Mouse (Mus musculus) frontal cortex, adult (tissue): ENCODE results near the gene Spg20.

ENCODE experiments used
- ATAC-seq: cut with Nextera tagmentation; 2 replicates; pipeline ENCODE4 v1.9.2; 2017; ENCODE audit warnings: mild to moderate bottlenecking, moderate library complexity, mixed read lengths; ENCODE audit not compliant: low TSS enrichment

Gene Spg20

GRCm38 (mm10) chr3:55097186-55097585 is 14.7 kb upstream of the Spg20 start:
- ATAC-seq = peak; percentile 39; the same call in 1 of the 2 replicates

DNA sequence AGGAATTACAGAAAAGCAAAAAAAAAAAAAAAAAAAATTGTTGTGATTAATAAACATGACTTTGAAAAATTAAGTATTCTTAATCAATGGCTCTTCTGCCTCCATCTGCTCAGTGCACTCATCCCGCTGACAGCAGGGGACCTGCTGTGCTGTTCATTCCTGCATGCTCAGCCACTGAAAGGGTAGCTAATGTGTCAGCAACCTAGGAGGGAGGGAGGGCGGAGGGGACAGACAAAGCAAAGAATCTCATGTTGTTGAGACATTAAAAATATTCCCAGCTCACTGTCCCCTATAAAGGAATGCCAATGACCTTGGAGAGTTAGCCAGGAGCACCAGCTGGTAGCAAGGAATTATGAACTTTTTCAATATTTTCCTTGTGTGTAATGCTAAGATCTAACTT is 13.9 kb upstream of the Spg20 start:
- no peak for ATAC-seq

DNA sequence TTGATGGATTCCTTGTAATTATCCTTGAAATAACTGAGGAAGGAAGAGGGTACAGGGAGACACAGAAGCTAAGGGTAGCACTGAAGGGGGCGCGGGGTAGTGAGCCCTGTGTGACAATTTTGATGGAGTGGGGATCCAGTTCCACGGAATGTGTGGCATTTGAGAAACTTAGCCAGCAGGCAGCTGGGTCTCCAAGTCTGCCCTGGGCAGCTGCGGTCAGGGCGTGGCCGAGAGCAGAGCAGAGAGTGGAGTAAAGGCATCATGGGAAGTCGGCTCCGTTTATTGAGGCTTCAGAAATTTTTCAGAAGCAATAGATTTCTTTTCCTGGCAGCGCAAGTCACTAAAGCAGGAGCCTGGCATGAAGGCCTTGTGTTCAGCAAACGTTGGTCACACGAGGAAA is 12.9 kb upstream of the Spg20 start:
- ATAC-seq = no peak

DNA sequence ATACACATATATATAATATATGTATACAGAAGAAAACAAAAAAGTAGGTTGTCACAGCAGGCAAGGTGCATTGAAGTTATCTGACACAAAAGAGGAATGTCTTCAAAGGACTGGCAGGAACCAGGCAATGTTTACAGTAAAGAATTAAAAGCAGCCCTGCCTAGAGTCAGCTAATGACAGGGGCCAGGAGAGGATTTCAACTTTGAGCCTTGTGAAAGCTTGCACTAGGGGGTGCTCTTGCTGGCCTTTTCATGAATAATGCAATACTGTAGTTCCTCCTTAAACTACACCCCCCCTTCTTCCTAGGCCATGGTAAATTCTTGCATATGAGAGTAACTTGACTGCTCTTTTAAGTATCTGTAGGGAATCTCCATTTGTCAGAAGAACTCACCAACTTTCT is 10.8 kb upstream of the Spg20 start:
- no peak for ATAC-seq

DNA sequence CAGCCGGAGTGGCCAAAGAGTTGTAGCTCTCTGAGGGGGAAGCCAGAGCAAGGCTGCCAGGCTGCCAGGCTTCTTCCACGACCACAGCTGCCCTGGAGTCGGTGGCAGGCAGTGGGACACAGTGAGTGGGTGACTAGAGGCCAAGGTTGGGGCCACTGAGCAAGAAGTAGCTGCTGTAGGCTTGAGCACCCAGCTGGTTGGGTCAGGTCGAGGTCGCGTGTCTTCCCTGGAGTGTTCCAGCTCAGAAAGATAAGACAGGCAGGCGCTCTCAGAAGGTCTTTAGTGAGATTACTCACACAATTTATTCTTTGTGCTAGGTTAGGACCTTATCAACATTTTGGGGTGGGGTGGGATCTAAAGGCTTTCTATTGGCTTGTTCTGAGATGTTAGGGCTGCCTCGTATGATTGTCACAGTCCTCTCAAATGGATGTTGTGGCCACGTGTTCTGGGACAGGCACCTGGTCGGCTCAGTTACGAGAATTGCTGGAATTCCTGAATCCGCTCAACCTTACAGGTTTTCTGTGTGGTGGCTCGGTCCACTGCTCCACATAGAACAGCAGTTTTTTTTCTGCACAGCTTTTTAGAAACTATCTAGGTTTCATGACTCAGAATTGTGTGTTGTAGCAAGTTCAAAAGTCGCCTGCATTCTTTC is 6.4 kb upstream of the Spg20 start:
- no peak for ATAC-seq

DNA sequence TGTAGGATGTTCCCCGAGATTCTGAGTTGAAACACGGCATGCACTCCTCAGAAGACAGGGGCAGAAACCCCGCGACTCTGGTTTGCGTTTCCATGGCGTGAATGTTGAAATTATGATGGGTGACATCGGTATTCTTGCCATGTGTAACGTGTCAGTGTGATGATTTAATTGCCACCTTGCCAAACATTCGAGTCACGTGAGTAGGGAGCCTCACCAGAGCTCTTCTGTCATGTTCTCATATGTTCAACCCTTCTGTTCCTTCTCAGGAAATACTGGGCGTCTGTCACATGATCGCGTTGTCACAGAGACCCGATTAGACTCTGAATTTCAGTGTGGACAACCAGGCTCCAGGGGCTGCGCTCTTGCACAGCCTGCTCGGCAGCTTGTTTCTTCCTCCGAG is 5.9 kb upstream of the Spg20 start:
- ATAC-seq = no peak

GRCm38 (mm10) chr3:55109097-55109496 is 2.8 kb upstream of the Spg20 start:
- no peak for ATAC-seq

DNA sequence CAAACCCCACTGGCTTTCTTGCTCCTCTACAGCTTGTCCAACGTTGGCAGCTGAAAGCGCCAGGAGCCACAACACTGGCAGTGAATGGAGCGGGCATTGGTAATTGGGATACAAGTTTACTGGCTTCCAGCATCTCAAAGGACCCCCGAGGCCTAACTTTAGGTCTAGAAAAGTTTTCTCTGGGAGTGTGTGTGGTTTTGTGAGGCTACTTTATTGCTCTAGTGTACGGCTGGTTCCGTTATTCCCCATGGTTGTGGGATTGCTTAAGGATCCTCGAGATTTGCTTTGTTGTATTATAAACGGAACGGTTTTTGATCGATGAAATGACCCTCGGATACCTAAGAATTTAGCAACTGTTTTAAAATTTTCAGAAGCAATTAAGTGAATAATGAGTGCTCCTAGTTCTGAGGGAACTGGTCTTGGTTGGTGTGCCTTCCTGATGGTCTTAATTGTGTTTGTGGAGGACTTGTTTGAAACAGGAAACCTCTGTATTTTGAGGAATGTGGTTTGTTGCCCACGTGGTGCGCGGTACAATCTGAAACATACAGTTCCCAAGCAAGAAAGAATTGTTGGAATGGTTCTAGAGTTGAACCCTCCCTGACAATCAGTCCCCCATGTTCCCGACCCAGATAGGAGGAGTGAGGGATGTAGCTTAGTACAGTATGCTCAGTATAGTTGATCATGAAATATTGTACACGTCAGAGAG is 955 bp downstream of the Spg20 start:
- peak; percentile 13; the same call in 1 of the 2 replicates for ATAC-seq

GRCm38 (mm10) chr3:55114313-55115065 is 2.6 kb downstream of the Spg20 start:
- no peak for ATAC-seq

GRCm38 (mm10) chr3:55115071-55115470 is 3.2 kb downstream of the Spg20 start:
- no peak for ATAC-seq

GRCm38 (mm10) chr3:55115989-55116388 is 4.1 kb downstream of the Spg20 start:
- ATAC-seq = no peak

DNA sequence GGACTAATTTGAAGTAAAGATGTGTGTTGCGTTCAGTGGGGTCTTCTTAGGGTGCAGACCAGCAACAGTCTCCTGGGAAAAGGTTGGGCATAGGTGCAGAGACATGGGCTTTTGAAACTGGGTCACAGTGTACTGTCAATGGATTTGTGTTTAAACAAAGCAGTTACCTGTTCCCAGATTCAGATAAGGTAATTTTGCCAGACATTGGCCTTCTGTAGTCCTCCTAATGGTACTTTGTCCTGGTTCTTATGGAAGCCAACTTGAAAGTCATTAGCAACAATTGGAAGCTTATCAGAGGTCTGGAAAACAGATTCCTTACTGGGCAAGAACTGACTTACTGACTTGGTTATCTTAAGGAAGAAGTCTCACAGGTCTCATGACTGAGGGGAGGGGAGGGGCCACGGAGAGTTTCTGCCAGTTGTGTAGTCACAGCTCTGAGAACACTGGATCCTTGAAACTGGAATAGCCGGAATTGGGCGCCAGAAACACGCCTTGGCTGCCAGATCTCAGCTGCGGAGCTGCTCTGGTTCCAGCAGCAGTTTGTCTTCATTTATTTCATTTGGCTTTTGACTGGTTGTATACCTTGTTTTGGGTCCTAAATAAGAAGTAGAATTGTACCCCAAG is 7.5 kb downstream of the Spg20 start:
- no peak for ATAC-seq

DNA sequence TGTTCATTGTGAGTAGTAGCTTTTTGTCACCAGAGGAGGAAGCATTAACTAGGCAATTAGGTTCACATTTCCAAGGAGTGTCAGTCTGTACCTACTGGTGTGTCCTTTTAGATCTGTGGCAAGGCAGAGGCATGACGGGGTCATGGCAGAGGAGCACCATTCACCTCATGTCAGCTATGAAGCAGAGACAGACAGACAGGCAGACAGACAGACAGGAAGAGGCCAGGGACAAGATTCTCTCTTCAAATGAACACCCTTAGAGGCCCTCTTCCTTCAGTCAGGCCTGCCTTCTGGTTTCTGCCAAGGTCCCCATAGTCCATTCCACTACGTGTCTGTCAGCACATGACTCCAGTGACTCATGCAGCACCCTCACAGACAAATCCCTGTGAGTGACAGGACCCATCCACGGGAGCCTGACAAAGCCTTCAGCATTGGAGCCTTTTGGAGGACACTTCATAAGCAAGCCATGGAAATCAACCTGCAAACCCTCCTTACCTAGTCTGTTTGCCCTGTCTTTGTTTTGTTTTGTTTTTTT is 10.5 kb downstream of the Spg20 start:
- no peak for ATAC-seq

DNA sequence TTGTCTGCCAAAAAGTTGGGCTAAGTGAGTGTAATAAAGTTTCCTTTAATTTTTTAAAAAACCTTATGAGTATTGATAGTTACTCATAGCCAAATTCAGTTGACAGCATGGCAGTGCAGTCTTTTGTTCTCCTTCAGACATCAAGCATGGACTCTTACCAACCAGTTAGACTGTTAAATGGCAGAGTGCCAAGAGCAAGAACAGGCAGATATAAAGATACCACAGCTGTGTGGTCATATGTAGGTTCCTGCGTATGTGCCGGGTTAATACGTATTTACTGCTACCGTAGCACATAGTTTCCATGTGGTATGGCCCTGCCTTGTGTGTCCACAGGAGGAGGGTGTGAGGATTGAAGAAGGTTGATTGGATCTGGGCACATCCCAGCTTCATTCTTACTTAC is 11.2 kb downstream of the Spg20 start:
- ATAC-seq = no peak

DNA sequence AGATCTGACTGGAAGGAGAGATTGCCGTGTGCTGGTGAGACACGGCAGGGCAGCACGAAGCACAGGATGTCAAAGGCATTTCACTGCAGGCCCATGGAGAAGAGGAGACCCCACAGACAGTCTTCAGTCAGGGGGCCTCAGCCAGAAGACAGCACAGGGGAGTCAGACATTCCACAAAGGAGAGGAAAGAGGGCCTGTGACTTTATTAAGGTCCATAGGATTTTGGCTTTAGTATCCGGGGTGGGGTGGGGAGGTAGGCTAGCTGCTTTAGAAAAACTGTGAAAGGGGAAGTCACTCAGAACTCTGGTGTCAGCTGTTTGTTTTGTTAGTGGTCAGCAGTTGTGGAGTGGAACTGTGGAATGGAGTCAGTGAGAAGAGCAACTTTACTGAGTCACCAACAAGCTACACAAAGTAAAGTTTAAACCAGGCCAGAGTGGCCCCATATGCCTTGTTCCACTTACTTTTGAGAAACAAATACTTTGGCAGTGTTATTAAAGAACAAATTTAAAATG is 17.3 kb downstream of the Spg20 start:
- no peak; the same call in 1 of the 2 replicates for ATAC-seq

GRCm38 (mm10) chr3:55131576-55132233 is 19.8 kb downstream of the Spg20 start:
- ATAC-seq = no peak

DNA sequence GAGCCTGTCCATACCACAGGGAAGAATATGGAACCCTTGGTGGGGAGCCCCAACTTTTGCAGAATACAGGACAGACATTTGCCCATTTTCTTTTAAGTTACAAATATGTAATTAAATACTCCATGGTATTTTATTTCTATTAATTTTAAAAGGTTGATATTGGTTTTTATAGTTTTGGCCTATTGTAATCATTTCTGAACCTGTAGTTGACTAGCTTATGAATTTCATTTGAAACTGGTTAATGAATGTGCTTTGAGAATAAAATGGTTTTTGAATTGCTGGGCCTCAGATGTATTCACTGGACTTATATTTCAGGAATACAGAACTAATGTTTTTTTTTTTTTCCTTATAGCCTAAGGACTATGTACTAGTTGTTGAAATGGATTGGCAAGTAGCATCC is 25.1 kb downstream of the Spg20 start, which contains the start of gene Ccdc169:
Gene Ccdc169 (plus strand): TSS at position 301 of the 400 bp plus-strand sequence.
- no peak for ATAC-seq

GRCm38 (mm10) chr3:55139837-55140236 is 27.9 kb downstream of the Spg20 start:
- no peak for ATAC-seq

- no peak for ATAC-seq
These were observed 29.5 kb downstream of the Spg20 start for GRCm38 (mm10) chr3:55141401-55141800.

DNA sequence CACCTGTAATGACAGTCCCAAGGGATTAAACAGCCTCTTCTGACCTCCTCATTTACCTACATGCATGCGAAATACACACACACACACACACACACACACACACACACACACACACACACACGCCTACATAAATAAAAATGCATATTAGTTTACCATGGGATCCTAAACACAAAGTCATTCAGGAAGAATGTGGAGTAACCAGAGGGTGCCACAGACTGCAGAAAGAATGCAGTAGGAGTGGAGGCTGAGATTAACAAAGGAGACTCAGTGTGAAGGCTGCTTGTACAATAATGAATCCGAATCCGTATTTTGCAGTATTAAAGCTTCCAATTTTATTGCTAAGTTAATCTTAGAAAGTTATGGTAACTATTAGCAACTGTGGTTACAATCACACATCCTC is 33.0 kb downstream of the Spg20 start:
- ATAC-seq = no peak

DNA sequence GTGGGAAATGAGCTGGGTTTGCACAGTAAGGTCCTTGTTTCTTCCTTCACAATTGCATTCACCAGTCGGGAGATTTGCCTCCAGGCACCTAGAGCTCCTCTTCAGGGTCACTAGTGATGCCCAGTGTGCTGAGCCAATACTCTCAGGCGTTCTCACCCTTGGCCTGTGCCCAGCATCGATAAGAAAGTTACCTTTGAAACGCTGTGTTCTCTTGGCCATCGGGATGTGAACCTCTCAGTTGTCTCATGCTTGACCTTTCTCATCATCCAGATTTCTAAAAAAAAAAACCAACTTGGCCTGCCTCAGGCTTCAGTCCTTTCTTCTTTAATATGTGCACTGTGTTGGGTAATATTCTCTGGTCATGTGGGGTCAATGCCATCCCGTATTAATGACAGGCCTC is 34.5 kb downstream of the Spg20 start:
- ATAC-seq = no peak
